Mouse (Mus musculus): ENCODE data around the gene Irgc1.

- no peak for TF ChIP-seq MYC (IDR thresholded peaks at IDR 0.05; ENCODE audit: low read depth, low read length)
- TF ChIP-seq EP300 (IDR thresholded peaks at IDR 0.05; ENCODE audit: low read depth in 1 of 2, low read length in 2 of 2), result no peak
- no peak for TF ChIP-seq BHLHE40 (IDR thresholded peaks at IDR 0.05; ENCODE audit: borderline replicate concordance, low read depth, low read length)
- TF ChIP-seq CTCF (IDR thresholded peaks at IDR 0.05 in 2 of 3, conservative IDR thresholded peaks at IDR 0.05 in 1 of 3; ENCODE audit: control insufficient read depth in 1 of 3, insufficient read depth in 1 of 3, low read depth in 2 of 3, low read length in 3 of 3, poor library complexity in 1 of 3, severe bottlenecking in 1 of 3), result no peak
- TF ChIP-seq GATA1 (IDR thresholded peaks at IDR 0.05; ENCODE audit: low read depth, low read length), result no peak
- TF ChIP-seq ZNF384 (IDR thresholded peaks at IDR 0.05; ENCODE audit: low read depth, low read length), result no peak
- no peak for TF ChIP-seq NELFE (IDR thresholded peaks at IDR 0.05; ENCODE audit: low read depth, low read length)
- TF ChIP-seq NRF1 (IDR thresholded peaks at IDR 0.05; ENCODE audit: insufficient read depth, low read depth, low read length, poor library complexity, severe bottlenecking), result no peak
- TF ChIP-seq POLR2A (IDR thresholded peaks at IDR 0.05; ENCODE audit: control insufficient read depth in 1 of 2, insufficient read depth in 1 of 2, low read depth in 1 of 2, low read length in 2 of 2, poor library complexity in 1 of 2), result no peak
- TF ChIP-seq SIN3A (IDR thresholded peaks at IDR 0.05; ENCODE audit: low read length), result no peak
- no peak for TF ChIP-seq ZMIZ1 (IDR thresholded peaks at IDR 0.05; ENCODE audit: low read depth, low read length)
- no peak for TF ChIP-seq ZC3H11A (IDR thresholded peaks at IDR 0.05; ENCODE audit: low read depth, low read length)
- no peak for TF ChIP-seq MXI1 (IDR thresholded peaks at IDR 0.05; ENCODE audit: low read depth, low read length)
These were observed 36.2 kb upstream of the Irgc1 start for GRCm38 (mm10) chr7:24488303-24488702.

Data from MEL (cell line).